In the genomic region with DNA sequence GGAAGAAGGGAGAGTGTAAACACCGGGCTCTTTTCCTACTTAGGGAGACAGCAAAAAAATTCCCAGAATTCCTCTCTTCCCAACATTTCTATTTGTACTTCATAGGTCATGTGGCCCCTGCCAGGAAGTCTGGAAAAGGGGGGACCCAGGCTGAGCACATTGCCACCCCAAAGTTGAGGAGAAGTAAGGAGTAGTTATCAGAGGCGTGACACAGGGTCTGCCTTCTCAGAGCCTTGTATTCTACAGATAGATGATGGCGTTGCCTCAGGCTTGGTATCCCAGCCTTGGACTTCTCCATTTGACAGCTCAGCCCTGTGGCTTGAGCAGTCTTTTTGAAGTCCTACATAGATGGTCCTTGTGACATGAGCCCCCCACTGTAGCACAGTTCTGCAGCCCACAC, we compare ENCODE assay signal across 11 mouse cellular contexts. TPM values are rescaled to one million over a fixed set of nuclear protein-coding genes. Genes with fewer than 3 reads are reported as not detected.
DNase-seq lines count a peak whose midpoint lies in the region; ATAC-seq and TF ChIP-seq lines count a peak whose summit lies in the region.
"Had no signal": no experiment of that assay in that cellular context is flagged by ENCODE, and none has a peak within 500 bp of the region (broad histone marks: within the 10 kb centered on the region; RNA-seq: fewer than 3 reads in every experiment).

No protein-coding gene starts in this region.

- H3K27ac ChIP-seq in heart, embryonic 14.5 days (replicated peaks in 1 of 2; ENCODE audit: control insufficient read depth in 1 of 2, insufficient read depth in 1 of 2, low read depth in 2 of 2, low read length in 2 of 2): no peak overlapping the region
- no peak overlapping the region for H3K27ac ChIP-seq in MEL (ENCODE audit: control insufficient read depth, low read depth, low read length)
- H3K27ac ChIP-seq in forebrain, postnatal 0 days (ENCODE audit: low read depth, low read length): no peak overlapping the region
- no peak overlapping the region for H3K27ac ChIP-seq in midbrain, embryonic 12.5 days (replicated peaks)

- peak overlapping the region; percentile 80 for H3K4me2 ChIP-seq in heart, embryonic 14.5 days (ENCODE audit: low read length)
- H3K4me2 ChIP-seq in forebrain, postnatal 0 days (ENCODE audit: low read depth): peak overlapping the region; percentile 76
- H3K4me2 ChIP-seq in midbrain, embryonic 12.5 days (replicated peaks): peak overlapping the region; percentile 75

- TF ChIP-seq EP300 in MEL (IDR thresholded peaks at IDR 0.05; ENCODE audit: low read depth in 1 of 2, low read length in 2 of 2): no peak

- no peak for ATAC-seq in heart, embryonic 14.5 days (ENCODE audit: insufficient number of reproducible peaks, insufficient read depth, low FRiP score, low read depth)
- ATAC-seq in forebrain, postnatal 0 days: no peak
- no peak for ATAC-seq in midbrain, embryonic 12.5 days (ENCODE audit: low FRiP score, low read depth)
- ATAC-seq in granulocyte monocyte progenitor cell, adult 5-6 weeks (replicated peaks; ENCODE audit: poor library complexity, severe bottlenecking): no peak
- ATAC-seq in erythroid progenitor cell, adult 5-6 weeks (replicated peaks; ENCODE audit: low FRiP score, poor library complexity, severe bottlenecking): no peak

- no peak for TF ChIP-seq CTCF in MEL (IDR thresholded peaks at IDR 0.05 in 2 of 3, conservative IDR thresholded peaks at IDR 0.05 in 1 of 3; ENCODE audit: control insufficient read depth in 1 of 3, insufficient read depth in 1 of 3, low read depth in 2 of 3, low read length in 3 of 3, poor library complexity in 1 of 3, severe bottlenecking in 1 of 3)
- TF ChIP-seq CTCF in forebrain, postnatal 0 days (IDR thresholded peaks at IDR 0.05; ENCODE audit: low read depth): no peak

- peak overlapping the region; percentile 80 for H3K9ac ChIP-seq in heart, embryonic 14.5 days (ENCODE audit: low read length)
- H3K9ac ChIP-seq in MEL (ENCODE audit: control insufficient read depth, low read depth, low read length, poor library complexity, severe bottlenecking): 0 out of 2 replicates have a peak overlapping the region, but pooled peaks have one; percentile 76
- no peak overlapping the region for H3K9ac ChIP-seq in forebrain, postnatal 0 days
- H3K9ac ChIP-seq in midbrain, embryonic 12.5 days (replicated peaks): no peak overlapping the region; the same call in 1 of the 2 replicates

- TF ChIP-seq POLR2A in MEL (IDR thresholded peaks at IDR 0.05; ENCODE audit: control insufficient read depth in 1 of 2, insufficient read depth in 1 of 2, low read depth in 1 of 2, low read length in 2 of 2, poor library complexity in 1 of 2): no peak

- no peak for TF ChIP-seq RAD21 in MEL (IDR thresholded peaks at IDR 0.05; ENCODE audit: low read depth, low read length)

- 64% methylated on average over 3 of the region's 3 CpGs for WGBS in heart, embryonic 14.5 days
- 76% methylated on average over 3 of the region's 3 CpGs for WGBS in forebrain, postnatal 0 days
- WGBS in midbrain, embryonic 12.5 days: 75% methylated on average over 3 of the region's 3 CpGs

- H3K9me3 ChIP-seq in heart, embryonic 14.5 days (ENCODE audit: control insufficient read depth, low read length): no peaks in the 10 kb centered on the region
- no peaks in the 10 kb centered on the region for H3K9me3 ChIP-seq in MEL (replicated peaks; ENCODE audit: insufficient read depth, low read length)
- H3K9me3 ChIP-seq in forebrain, postnatal 0 days (ENCODE audit: low read length): no peaks in the 10 kb centered on the region
- no peaks in the 10 kb centered on the region for H3K9me3 ChIP-seq in midbrain, embryonic 12.5 days

- H3K79me2 ChIP-seq in MEL (ENCODE audit: control insufficient read depth, insufficient read depth, low read length, poor library complexity): no peaks in the 10 kb centered on the region; the same call in 1 of the 2 replicates

- H3K36me3 ChIP-seq in heart, embryonic 14.5 days (ENCODE audit: control insufficient read depth, insufficient read depth, low read length): 0 out of 2 replicates have a peak, but pooled peaks cover 5% of the 10 kb centered on the region
- H3K36me3 ChIP-seq in MEL (ENCODE audit: control insufficient read depth in 1 of 2, insufficient read depth in 2 of 2, low read length in 2 of 2): peaks cover 0 to 7% of the 10 kb centered on the region in 2 experiments; a peak in 2 of 4 replicates
- peaks cover 4% of the 10 kb centered on the region; the same call in 1 of the 2 replicates for H3K36me3 ChIP-seq in forebrain, postnatal 0 days (ENCODE audit: insufficient read depth)
- 0 out of 2 replicates have a peak, but pooled peaks cover 6% of the 10 kb centered on the region for H3K36me3 ChIP-seq in midbrain, embryonic 12.5 days

- no peaks in the 10 kb centered on the region for H3K27me3 ChIP-seq in heart, embryonic 14.5 days (ENCODE audit: control insufficient read depth, insufficient read depth, low read length)
- no peaks in the 10 kb centered on the region for H3K27me3 ChIP-seq in MEL (ENCODE audit: control insufficient read depth in 1 of 2, insufficient read depth in 2 of 2, low read length in 2 of 2)
- H3K27me3 ChIP-seq in forebrain, postnatal 0 days (ENCODE audit: insufficient read depth, low read length): no peaks in the 10 kb centered on the region
- H3K27me3 ChIP-seq in midbrain, embryonic 12.5 days: no peaks in the 10 kb centered on the region

- H3K4me3 ChIP-seq in heart, embryonic 14.5 days (ENCODE audit: control insufficient read depth in 1 of 2, insufficient read depth in 1 of 2, low read depth in 1 of 2, low read length in 2 of 2): peak overlapping the region in 1 of 2 experiments; percentile 66; a peak in 2 of 4 replicates
- H3K4me3 ChIP-seq in MEL (ENCODE audit: control insufficient read depth in 1 of 2, insufficient read depth in 1 of 2, low read depth in 2 of 2, low read length in 2 of 2): peak overlapping the region in 1 of 2 experiments; percentile 74; a peak in 2 of 4 replicates
- peak overlapping the region; percentile 79 for H3K4me3 ChIP-seq in forebrain, postnatal 0 days (ENCODE audit: low read depth, low read length)
- H3K4me3 ChIP-seq in midbrain, embryonic 12.5 days: peak overlapping the region; percentile 62; the same call in 1 of the 2 replicates

- no peak for DNase-seq in heart, adult 9 months (ENCODE audit: low spot score in 2 of 2)
- DNase-seq in MEL (ENCODE audit: low read depth, low spot score): peak; percentile 50
- no peak for DNase-seq in forebrain, postnatal 0 days
- DNase-seq in urinary bladder, postnatal 36 days (ENCODE audit: low spot score in 2 of 2): no peak
- DNase-seq: kidney, adult 8-10 months; lung, postnatal 14 days had no signal

- H3K4me1 ChIP-seq in heart, embryonic 14.5 days (ENCODE audit: control insufficient read depth in 2 of 2, insufficient read depth in 2 of 2, low read length in 2 of 2): peaks cover 11 to 29% of the 10 kb centered on the region in 2 experiments
- H3K4me1 ChIP-seq in MEL (ENCODE audit: control insufficient read depth in 1 of 2, insufficient read depth in 2 of 2, low read length in 2 of 2): peaks cover 0 to 12% of the 10 kb centered on the region in 2 experiments; a peak in 3 of 4 replicates
- peaks cover 12% of the 10 kb centered on the region for H3K4me1 ChIP-seq in forebrain, postnatal 0 days (ENCODE audit: insufficient read depth)
- peaks cover 22% of the 10 kb centered on the region for H3K4me1 ChIP-seq in midbrain, embryonic 12.5 days

TF ChIP-seq in MEL, 35 proteins besides CTCF, POLR2A, EP300 and RAD21:
- TF ChIP-seq MXI1 (IDR thresholded peaks at IDR 0.05; ENCODE audit: low read depth, low read length): 0 out of 2 replicates have a peak, but pooled peaks have one; percentile 12
- no peak for TF ChIP-seq POLR2AphosphoS5 (IDR thresholded peaks at IDR 0.05; ENCODE audit: borderline replicate concordance, low read depth, low read length)
- peak; percentile 44; the same call in 1 of the 2 replicates for TF ChIP-seq USF1 (IDR thresholded peaks at IDR 0.05; ENCODE audit: low read depth, low read length)
- no peak for TF ChIP-seq TBP (IDR thresholded peaks at IDR 0.05; ENCODE audit: low read depth, low read length)
- no peak for TF ChIP-seq MAZ (IDR thresholded peaks at IDR 0.05; ENCODE audit: low read depth, low read length)

RNA-seq across cellular contexts. Expression of gene Gnb5, which starts 9.2 kb away (rescaled TPM):
- 66.5 and 68.7 TPM in 2 replicates for polyA plus RNA-seq in heart, embryonic 14.5 days (2014; fragmentation: Nextera tagmentation; extraction: Ambion mirVana)
- total RNA-seq in MEL (2012; rRNA removed): 4.0 and 4.2 TPM in 2 replicates
- 1 to 10 TPM in 1 of 2 experiments, not detected in 1; 6.5 TPM for polyA plus RNA-seq in MEL (2012; ENCODE audit: insufficient read depth in 1 of 2, insufficient read length in 2 of 2, low read depth in 1 of 2, low replicate concordance in 2 of 2, missing spikeins in 1 of 2)
- 73.2 TPM in 2 replicates for total RNA-seq in forebrain, postnatal 0 days (2014; rRNA removed)
- polyA plus RNA-seq in forebrain, postnatal 0 days (2015; fragmentation: Nextera tagmentation; extraction: Ambion mirVana): 80.0 and 91.4 TPM in 2 replicates
- 33.8 and 36.0 TPM in 2 replicates for polyA plus RNA-seq in midbrain, embryonic 12.5 days (2016; fragmentation: Nextera tagmentation; extraction: Ambion mirVana)
- 4.1 and 5.0 TPM in 2 replicates for total RNA-seq in granulocyte monocyte progenitor cell, adult 5-6 weeks (2014; fragmentation: Nextera tagmentation)
- 2.7 and 2.8 TPM in 2 replicates for total RNA-seq in granulocyte monocyte progenitor cell, adult 5-6 weeks (2017)
- total RNA-seq in erythroid progenitor cell, adult 5-6 weeks (2015; ENCODE audit: low replicate concordance): not detected in 2 replicates
- total RNA-seq in erythroid progenitor cell, adult 5-6 weeks (2017; ENCODE audit: low replicate concordance): 1.5 TPM in 1 of 2 replicates, not detected in the other
- polyA plus RNA-seq: erythroblast, embryonic 14.5 days had no signal

RNA-seq across cellular contexts. Expression of gene Bcl2l10, which starts 32.3 kb away (rescaled TPM):
- not detected in 2 replicates for polyA plus RNA-seq in heart, embryonic 14.5 days (2014; fragmentation: Nextera tagmentation; extraction: Ambion mirVana)
- not detected in 2 replicates for total RNA-seq in MEL (2012; rRNA removed)
- polyA plus RNA-seq in MEL (2012; ENCODE audit: insufficient read depth in 1 of 2, insufficient read length in 2 of 2, low read depth in 1 of 2, low replicate concordance in 2 of 2, missing spikeins in 1 of 2): not detected
- not detected in 2 replicates for total RNA-seq in forebrain, postnatal 0 days (2014; rRNA removed)
- not detected in 2 replicates for polyA plus RNA-seq in forebrain, postnatal 0 days (2015; fragmentation: Nextera tagmentation; extraction: Ambion mirVana)
- not detected in 2 replicates for polyA plus RNA-seq in midbrain, embryonic 12.5 days (2016; fragmentation: Nextera tagmentation; extraction: Ambion mirVana)
- not detected in 2 replicates for total RNA-seq in granulocyte monocyte progenitor cell, adult 5-6 weeks (2014; fragmentation: Nextera tagmentation)
- not detected in 2 replicates for total RNA-seq in granulocyte monocyte progenitor cell, adult 5-6 weeks (2017)
- not detected in 2 replicates for total RNA-seq in erythroid progenitor cell, adult 5-6 weeks (2015; ENCODE audit: low replicate concordance)
- not detected in 2 replicates for total RNA-seq in erythroid progenitor cell, adult 5-6 weeks (2017; ENCODE audit: low replicate concordance)
- polyA plus RNA-seq: erythroblast, embryonic 14.5 days had no signal

Comparison
In these comparisons a context has a peak if more than half of its experiments do, and no peak if none do; other contexts are left out.
1. H3K9ac ChIP-seq: peak in heart, embryonic 14.5 days (single experiment) and MEL (single experiment); none in forebrain, postnatal 0 days (single experiment) and midbrain, embryonic 12.5 days (single experiment).
2. RNA of gene Gnb5, which starts 9.2 kb away (total RNA-seq): 73.2 TPM in forebrain, postnatal 0 days; 2.7 to 5.0 TPM in granulocyte monocyte progenitor cell, adult 5-6 weeks, 4.0 to 4.2 TPM in MEL and 1.5 TPM in erythroid progenitor cell, adult 5-6 weeks; every median in the first group is over 10 times any median in the second.
3. Peak in every context shown above with its lines, with median percentiles within 50 percentile points of each other: H3K4me2 ChIP-seq.